Mouse (Mus musculus) forebrain, embryonic 11.5 days (tissue): ENCODE data around the gene Aspm. TPM values are rescaled to one million over a fixed set of nuclear protein-coding genes. Genes with fewer than 3 reads are reported as not detected.
"Not testable (repeated sequence)": the region's sequence is repeated elsewhere in the genome, so short reads cannot be mapped to it uniquely, and the experiment has no call there.

Experiments used
- ATAC-seq: fragments of 200-750 bp; cut with Nextera tagmentation; replicated peaks from 2 replicates; pipeline ENCODE4 v1.8.0; 2017; ENCODE audit warnings: moderate TSS enrichment; ENCODE audit not compliant: low FRiP score
- DNase-seq: peaks from one replicate; pipeline ENCODE4 v3.0.0-alpha.2; 2017; ENCODE audit warnings: low spot score
- H3K27ac ChIP-seq: fragments of 300-500 bp; sonication (generic); 2 replicates; pipeline ENCODE4 v1.5.1; 2014; ENCODE audit warnings: low read depth, low read length
- H3K27me3 ChIP-seq: fragments of 300-500 bp; sonication (generic); 2 replicates; pipeline ENCODE4 v1.6.1; 2014; ENCODE audit warnings: mild to moderate bottlenecking, low read length, mixed read lengths; ENCODE audit not compliant: control insufficient read depth, insufficient read depth
- H3K36me3 ChIP-seq: fragments of 300-500 bp; sonication (generic); 2 replicates; pipeline ENCODE4 v1.6.1; 2014; ENCODE audit warnings: mild to moderate bottlenecking, low read length, moderate library complexity, mixed read lengths; ENCODE audit not compliant: control insufficient read depth, insufficient read depth
- H3K4me1 ChIP-seq: fragments of 300-500 bp; sonication (generic); replicated peaks from 2 replicates; pipeline ENCODE4 v1.6.1; 2014; ENCODE audit warnings: low read length, mixed read lengths; ENCODE audit not compliant: control insufficient read depth, insufficient read depth
- H3K4me2 ChIP-seq: fragments of 300-500 bp; sonication (generic); 2 replicates; pipeline ENCODE4 v1.6.1; 2014; ENCODE audit warnings: low read depth, mild to moderate bottlenecking, low read length, moderate library complexity, mixed read lengths; ENCODE audit not compliant: severe bottlenecking
- H3K4me3 ChIP-seq: fragments of 300-500 bp; sonication (generic); 2 replicates; pipeline ENCODE4 v1.5.1; 2014; ENCODE audit warnings: low read depth, low read length
- H3K9ac ChIP-seq: fragments of 300-500 bp; sonication (generic); 2 replicates; pipeline ENCODE4 v1.6.1; 2014; ENCODE audit warnings: low read length
- H3K9me3 ChIP-seq: fragments of 300-500 bp; sonication (generic); 2 replicates; pipeline ENCODE4 v1.6.1; 2016; ENCODE audit warnings: low read length, mixed read lengths; ENCODE audit not compliant: control insufficient read depth
- WGBS: fragments of 180-500 bp; shearing (Covaris S2); extraction: QIAGEN DNeasy Blood & Tissue Kit; methylation state at CpG from one replicate; pipeline ENCODE4 v1.1.7; 2014; 5-methylcytosine and 5-hydroxymethylcytosine counted together
- polyA plus RNA-seq: library from polyadenylated mRNA; unstranded; fragments of >200 nt; fragmentation: Nextera tagmentation; extraction: Ambion mirVana; gene quantifications from 2 replicates; pipeline ENCODE4 v1.2.1, GENCODE M21; 2014

The Aspm gene
- polyA plus RNA-seq, 1 experiment from 2014 or later = 34.3 TPM

DNA sequence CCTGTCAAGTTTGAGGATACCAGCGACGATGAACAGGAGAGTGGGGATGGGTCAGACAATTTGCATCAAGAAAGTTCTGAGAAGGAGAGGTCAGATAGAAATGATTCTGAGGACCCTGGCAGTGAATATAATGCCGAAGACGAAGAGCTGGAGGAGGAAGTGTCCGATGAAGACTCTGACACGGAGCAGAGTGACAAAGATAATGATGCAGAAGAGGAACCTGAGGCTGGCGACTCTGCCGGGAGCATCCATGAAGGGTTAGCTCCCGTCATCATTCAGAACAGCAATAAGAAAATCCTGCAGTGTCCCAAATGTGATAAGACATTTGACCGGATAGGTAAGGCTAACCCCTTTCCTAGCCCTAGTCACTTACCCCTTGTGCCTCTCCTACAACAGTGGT lies 30.6 kb upstream of the Aspm start:
- H3K9ac ChIP-seq = peak overlapping the region; percentile 27; the same call in 1 of the 2 replicates
- no peaks in the 10 kb centered on the region for H3K27me3 ChIP-seq
- WGBS = 79% methylated on average over 10 of the region's 10 CpGs
- H3K9me3 ChIP-seq = no peaks in the 10 kb centered on the region
- DNase-seq (no peak), ATAC-seq (no peak)
- H3K4me2 ChIP-seq = peak overlapping the region; percentile 73
- peak overlapping the region; percentile 80; the same call in 1 of the 2 replicates for H3K4me3 ChIP-seq
- peaks cover 16% of the 10 kb centered on the region for H3K4me1 ChIP-seq
- H3K27ac ChIP-seq = no peak overlapping the region
- H3K36me3 ChIP-seq = no peaks in the 10 kb centered on the region

GRCm38 (mm10) chr1:139425006-139425405 lies 29.6 kb upstream of the Aspm start:
- Histone ChIP-seq H3K9me3 (no peaks in the 10 kb centered on the region), H3K36me3 (no peaks in the 10 kb centered on the region; the same call in 1 of the 2 replicates), H3K27ac (no peak overlapping the region), H3K4me1 (peaks cover 16% of the 10 kb centered on the region), H3K9ac (peak overlapping the region; percentile 4; the same call in 1 of the 2 replicates), H3K27me3 (no peaks in the 10 kb centered on the region), H3K4me3 (peak overlapping the region; percentile 25), H3K4me2 (peak overlapping the region; percentile 40)
- WGBS = 44% methylated on average over 3 of the region's 3 CpGs
- ATAC-seq (no peak), DNase-seq (no peak)

- H3K4me1 ChIP-seq = no peaks in the 10 kb centered on the region
- no peak overlapping the region for H3K9ac ChIP-seq
- H3K4me2 ChIP-seq = no peak overlapping the region
- H3K27me3 ChIP-seq = no peaks in the 10 kb centered on the region
- H3K9me3 ChIP-seq = no peaks in the 10 kb centered on the region
- DNase-seq (no peak), ATAC-seq (peak; percentile 66)
- H3K27ac ChIP-seq = no peak overlapping the region
- H3K36me3 ChIP-seq = no peaks in the 10 kb centered on the region
- H3K4me3 ChIP-seq = no peak overlapping the region
Measured at GRCm38 (mm10) chr1:139438373-139438772, 16.2 kb upstream of the Aspm start.

- 89% methylated on average over 9 of the region's 9 CpGs for WGBS
- ATAC-seq, H3K36me3 ChIP-seq: not testable (repeated sequence)
Measured at GRCm38 (mm10) chr1:139443103-139443502, 11.5 kb upstream of the Aspm start.

GRCm38 (mm10) chr1:139455226-139455869 lies 776 bp downstream of the Aspm start:
- no peak overlapping the region; the same call in 1 of the 2 replicates for H3K27ac ChIP-seq
- DNase-seq (peak; percentile 61), ATAC-seq (peak; percentile 58)
- 2% methylated on average over 17 of the region's 17 CpGs for WGBS
- H3K4me1 ChIP-seq = peaks cover 5% of the 10 kb centered on the region; the same call in 1 of the 2 replicates
- peak overlapping the region; percentile 51 for H3K4me2 ChIP-seq
- no peaks in the 10 kb centered on the region for H3K9me3 ChIP-seq
- peak overlapping the region; percentile 74 for H3K9ac ChIP-seq
- peaks cover 6% of the 10 kb centered on the region; the same call in 1 of the 2 replicates for H3K36me3 ChIP-seq
- H3K27me3 ChIP-seq = no peaks in the 10 kb centered on the region
- H3K4me3 ChIP-seq = peak overlapping the region; percentile 85

More at GRCm38 (mm10) chr1:139443103-139443502, 11.5 kb upstream of the Aspm start:
- not testable (repeated sequence) for H3K27ac ChIP-seq, H3K27me3 ChIP-seq, H3K9me3 ChIP-seq, H3K4me3 ChIP-seq, H3K4me1 ChIP-seq, DNase-seq, H3K9ac ChIP-seq, H3K4me2 ChIP-seq

GRCm38 (mm10) chr1:139460807-139461206 lies 6.2 kb downstream of the Aspm start:
- Histone ChIP-seq H3K4me2 (no peak overlapping the region), H3K36me3 (peaks cover 9% of the 10 kb centered on the region; the same call in 1 of the 2 replicates), H3K9me3 (no peaks in the 10 kb centered on the region), H3K4me3 (no peak overlapping the region), H3K9ac (no peak overlapping the region), H3K27me3 (no peaks in the 10 kb centered on the region), H3K4me1 (peaks cover 5% of the 10 kb centered on the region; the same call in 1 of the 2 replicates), H3K27ac (no peak overlapping the region)
- ATAC-seq (no peak), DNase-seq (no peak)
- 88% methylated on average over 5 of the region's 5 CpGs for WGBS

DNA sequence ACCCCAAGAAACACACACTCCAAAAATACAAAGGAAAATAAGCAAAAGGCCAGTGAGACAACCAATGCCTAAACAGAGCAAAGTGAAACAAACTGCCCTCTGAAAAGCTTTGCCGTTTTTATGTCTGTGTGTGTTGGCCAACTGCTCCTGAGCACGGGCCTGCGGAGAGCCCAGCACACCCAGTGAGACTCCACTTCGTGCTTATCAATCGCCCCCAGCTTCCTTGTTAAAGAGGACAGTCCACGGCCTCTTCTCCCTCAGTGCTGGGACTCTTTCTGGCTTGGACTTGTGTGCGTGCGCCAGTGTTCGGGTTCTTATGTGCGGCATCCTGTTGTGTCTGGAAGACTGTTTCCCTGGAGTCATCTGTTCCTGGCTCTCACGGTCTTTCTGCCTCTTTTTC lies 11.4 kb downstream of the Aspm start:
- H3K4me3 ChIP-seq = no peak overlapping the region
- ATAC-seq = peak; percentile 21; the same call in 1 of the 2 replicates
- no peaks in the 10 kb centered on the region for H3K4me1 ChIP-seq
- no peak overlapping the region for H3K9ac ChIP-seq
- H3K36me3 ChIP-seq = peaks cover 6% of the 10 kb centered on the region; the same call in 1 of the 2 replicates
- 94% methylated on average over 11 of the region's 11 CpGs for WGBS
- no peaks in the 10 kb centered on the region for H3K9me3 ChIP-seq
- no peaks in the 10 kb centered on the region for H3K27me3 ChIP-seq
- H3K27ac ChIP-seq = no peak overlapping the region
- no peak for DNase-seq
- no peak overlapping the region for H3K4me2 ChIP-seq

DNA sequence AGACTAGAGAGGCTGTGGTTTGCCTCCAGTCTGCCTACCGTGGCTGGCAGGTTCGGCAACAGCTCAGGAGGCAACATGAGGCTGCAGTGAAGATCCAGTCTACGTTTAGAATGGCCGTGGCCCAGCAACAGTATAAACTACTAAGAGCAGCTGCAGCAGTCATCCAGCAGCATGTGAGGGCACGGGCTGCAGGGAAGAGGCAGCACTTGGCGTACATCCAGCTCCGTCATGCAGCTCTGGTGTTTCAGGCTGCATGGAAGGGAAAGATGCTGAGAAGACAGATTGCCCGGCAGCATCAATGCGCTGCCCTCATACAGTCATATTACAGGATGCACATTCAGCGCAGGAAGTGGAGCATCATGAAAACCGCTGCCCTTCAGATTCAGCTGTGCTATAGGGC lies 24.3 kb downstream of the Aspm start:
- no peak for ATAC-seq
- WGBS = 91% methylated on average over 11 of the region's 11 CpGs
- H3K4me3 ChIP-seq = no peak overlapping the region
- DNase-seq = no peak
- H3K27ac ChIP-seq = no peak overlapping the region
- H3K27me3 ChIP-seq = no peaks in the 10 kb centered on the region
- no peak overlapping the region for H3K4me2 ChIP-seq
- H3K4me1 ChIP-seq = no peaks in the 10 kb centered on the region
- H3K9ac ChIP-seq = no peak overlapping the region
- H3K9me3 ChIP-seq = no peaks in the 10 kb centered on the region
- peaks cover 17% of the 10 kb centered on the region for H3K36me3 ChIP-seq

DNA sequence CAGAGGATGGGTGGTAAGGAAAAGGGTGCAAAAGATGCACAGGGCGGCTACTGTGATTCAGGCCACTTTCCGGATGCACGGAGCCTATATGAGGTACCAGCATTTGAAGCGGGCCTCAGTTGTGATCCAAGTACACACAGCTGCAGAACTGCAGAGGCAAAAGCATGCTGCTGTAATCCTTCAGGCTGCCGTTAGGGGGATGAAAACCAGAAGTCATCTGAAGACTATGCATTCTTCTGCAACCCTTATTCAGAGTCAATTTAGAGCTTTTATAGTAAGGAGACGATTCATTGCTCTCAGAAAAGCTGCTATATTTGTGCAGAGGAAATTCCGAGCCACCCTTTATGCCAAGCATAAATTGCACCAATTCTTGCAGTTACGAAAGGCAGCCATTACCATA lies 25.7 kb downstream of the Aspm start:
- Histone ChIP-seq H3K4me3 (no peak overlapping the region), H3K27ac (no peak overlapping the region), H3K4me1 (no peaks in the 10 kb centered on the region), H3K36me3 (peaks cover 16% of the 10 kb centered on the region; the same call in 1 of the 2 replicates), H3K4me2 (no peak overlapping the region), H3K9me3 (no peaks in the 10 kb centered on the region), H3K9ac (no peak overlapping the region), H3K27me3 (no peaks in the 10 kb centered on the region)
- ATAC-seq (no peak), DNase-seq (no peak)
- 92% methylated on average over 8 of the region's 8 CpGs for WGBS
